Mouse (Mus musculus) left cerebral cortex, adult 11 months (tissue): Measurements from ENCODE around the gene Nme9.

ENCODE experiments used
- DNase-seq: peaks from one replicate; pipeline ENCODE4 v3.0.0; 2022; ENCODE audit warnings: low spot score

Gene Nme9

DNA sequence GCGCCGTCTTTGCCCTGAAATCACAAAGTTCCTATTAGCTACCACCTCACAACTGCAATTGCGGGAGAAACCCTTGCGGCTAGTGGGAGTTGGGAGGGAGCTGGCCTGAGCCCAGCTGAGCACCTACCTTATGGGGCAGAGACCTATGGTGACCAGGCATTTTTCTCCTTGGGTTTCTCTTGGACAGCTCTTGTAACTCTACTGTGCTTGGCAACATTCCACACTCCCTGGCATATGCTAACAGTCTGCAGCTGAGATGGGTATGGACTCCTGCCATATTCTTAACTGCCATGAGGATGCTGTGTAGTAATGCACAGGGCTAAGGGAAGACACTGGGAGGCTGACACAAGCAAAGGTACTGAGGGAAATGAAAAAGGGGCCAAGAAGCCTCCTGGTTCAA is 29.5 kb downstream of the Nme9 start:
- DNase-seq: no peak

DNA sequence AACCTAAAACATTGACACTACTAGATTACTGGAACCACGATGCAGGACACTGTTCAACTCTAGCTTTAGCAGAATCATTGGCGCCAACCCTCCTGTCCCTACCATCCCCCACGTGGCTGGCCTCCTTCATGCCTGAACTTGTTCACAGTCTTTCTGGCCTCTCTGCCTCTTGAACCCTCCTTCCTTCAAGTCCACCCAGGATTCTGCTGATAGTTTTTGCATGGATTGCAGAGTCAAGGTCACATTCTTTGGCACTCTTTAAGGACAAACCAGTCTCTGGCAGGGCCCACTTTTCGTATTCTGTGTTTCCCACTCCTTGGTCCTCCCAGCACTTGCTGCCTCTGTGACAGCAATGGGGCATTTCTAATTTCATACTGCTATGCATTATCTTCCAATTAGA is 31.9 kb downstream of the Nme9 start:
- DNase-seq: no peak

DNA sequence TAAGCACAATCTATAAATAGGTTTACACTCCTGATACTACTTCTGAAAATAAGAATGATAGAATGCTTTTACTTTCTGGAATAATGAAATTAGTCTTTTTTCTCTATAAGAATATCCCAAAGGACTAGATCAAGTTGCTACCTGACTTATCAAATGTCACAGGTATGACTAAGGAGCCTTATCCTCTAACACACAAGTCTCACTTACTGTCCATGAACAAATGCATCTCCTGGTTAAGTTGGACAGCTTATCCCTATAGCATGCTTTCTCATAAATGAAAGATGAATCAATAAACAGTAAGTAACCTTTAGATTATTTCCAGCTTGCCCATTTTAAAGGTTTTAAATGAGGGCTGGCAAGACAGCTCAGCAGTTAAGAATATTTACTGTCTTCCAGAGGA is 33.4 kb downstream of the Nme9 start:
- DNase-seq: no peak

DNA sequence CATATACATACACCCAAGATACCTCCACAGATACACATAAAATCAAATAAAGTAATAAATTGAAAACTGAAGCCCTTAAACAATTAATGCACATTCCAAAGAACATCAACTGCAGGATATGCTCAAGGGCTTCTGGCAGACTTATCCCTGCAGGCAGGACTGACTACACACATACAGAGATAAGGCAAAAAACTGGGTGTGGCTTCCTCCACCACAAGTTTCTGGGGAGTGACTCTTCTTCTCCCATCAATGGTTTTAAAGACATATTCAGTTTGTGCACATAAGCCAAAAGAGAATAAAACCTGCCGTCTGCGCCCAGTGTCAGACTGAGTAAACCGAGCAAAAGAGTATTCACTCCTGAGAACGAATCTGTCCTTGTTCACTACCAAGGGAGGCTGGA is 33.9 kb downstream of the Nme9 start:
- no peak for DNase-seq

DNA sequence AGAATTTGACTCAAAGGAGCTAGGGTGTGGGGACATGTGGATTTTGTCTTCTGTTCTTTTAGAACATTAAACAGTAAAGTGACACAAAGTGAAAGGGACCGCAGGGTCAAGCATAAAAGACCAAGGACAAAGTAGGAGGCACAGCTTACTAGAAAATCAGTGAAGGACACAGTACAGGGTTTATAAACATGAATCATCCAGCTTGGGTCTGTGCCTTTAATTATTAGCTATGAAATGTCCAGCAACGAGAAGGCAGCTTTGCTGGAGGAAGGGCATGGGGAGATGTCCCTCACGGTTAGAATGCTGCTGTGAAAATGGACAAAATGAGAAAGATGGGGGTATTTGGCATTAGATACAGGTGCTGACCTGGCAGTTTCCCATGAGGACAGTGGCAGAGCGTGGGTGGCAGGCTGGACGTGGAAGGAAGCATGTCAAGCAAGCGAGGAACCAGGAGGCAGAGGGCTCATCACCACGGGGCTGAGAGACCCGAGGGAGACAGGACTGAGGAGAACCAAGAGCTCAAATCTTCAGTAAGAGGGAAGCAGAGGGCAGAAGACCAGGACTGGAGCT is 35.9 kb downstream of the Nme9 start:
- DNase-seq: no peak

DNA sequence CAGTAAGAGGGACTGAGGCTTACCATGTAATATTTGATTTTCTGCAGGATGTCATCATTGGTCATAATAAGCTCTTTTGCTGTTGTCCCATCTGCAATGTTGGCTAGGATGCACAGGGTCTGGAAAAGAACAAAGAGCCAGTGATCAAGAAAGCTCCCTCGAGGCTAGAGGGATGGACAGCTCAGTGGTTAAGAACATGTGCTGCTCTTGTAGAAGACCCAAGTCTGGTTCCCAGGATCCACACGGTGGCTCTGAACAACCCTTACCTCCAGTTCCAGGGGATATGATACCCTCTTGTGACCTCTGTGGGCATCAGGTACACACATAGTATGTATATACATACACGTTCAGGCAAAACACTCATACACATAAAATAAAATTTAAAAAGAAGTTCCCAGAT is 36.6 kb downstream of the Nme9 start:
- no peak for DNase-seq

DNA sequence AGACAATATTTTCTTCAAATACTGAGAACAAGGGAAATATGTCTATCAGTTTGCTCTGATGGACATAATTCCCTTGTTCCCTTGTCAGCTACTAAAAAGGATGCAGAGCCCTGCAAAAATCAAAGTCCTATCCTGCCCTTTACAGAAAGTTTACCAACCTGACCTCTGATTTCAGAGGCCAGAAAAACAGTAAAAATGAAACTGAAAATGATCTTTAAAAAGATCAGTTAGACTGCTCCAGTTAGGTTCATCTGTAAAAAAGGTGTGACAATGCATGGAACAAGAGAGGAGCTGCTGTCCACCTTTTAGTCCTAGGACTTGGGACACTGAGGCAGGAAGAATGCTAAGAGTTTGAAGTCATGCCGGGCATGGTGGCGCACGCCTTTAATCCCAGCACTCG is 39.8 kb downstream of the Nme9 start:
- DNase-seq: no peak

DNA sequence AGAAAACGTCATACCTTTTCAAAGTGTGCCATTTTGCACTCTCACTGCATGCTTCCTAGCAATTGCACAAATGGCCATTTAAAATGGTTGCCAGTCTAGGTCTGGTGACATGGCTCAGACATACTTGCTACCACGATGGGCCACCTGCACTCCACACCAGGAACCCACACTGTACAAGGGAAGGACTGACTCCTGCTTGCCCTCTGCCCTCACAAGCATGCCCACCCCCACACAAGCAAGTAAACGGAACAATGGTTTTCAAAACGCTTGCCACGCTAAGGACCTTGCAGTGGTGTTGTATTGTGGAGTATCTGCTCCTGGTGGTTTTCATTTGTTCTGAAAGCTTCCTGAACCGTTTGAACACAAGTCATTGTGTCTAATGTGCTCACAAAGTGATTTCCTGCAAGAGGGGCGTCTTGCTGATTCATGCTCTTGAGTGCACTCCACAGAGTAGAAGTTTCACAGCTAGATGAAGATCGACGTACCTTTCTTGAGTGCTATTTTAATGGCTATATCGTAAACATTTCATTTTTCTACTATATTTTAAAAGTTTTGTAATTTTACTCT is 41.4 kb downstream of the Nme9 start:
- DNase-seq: no peak

DNA sequence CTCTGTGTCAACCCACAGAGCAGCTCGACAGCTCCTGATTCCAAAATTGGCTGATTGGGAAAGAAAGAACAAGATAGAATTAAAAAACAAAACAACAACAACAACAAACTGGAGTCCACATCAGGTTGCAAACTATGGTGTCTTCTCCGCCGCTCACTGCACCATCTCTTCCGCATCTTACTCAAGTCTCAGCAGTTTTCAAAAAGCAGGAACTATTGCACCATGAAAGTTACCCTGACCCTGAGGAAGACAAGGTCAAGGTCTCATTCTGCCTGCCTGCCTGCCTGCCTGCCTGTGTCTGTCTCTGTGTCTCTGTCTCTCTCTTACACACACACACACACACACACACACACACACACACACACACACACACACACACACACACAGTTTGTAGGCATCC is 48.1 kb downstream of the Nme9 start:
- DNase-seq: no peak

DNA sequence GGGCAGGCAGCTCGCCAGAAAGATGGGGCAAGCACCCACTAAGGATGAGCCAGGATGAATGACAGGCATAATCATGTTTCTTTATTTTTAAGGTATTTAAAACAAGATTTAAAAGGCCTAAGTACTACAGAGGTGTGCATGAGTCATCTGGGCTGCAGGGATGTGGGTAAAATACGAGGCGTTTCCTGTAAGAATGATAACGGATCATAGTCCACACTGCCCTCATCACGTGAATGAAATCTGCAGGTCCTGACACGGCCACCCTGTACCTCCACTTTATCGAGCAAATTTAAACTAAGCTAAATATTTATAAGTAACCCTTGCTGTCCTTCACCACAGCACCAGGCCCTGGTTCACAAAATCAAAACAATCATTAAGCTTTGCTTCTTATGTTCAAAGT is 54.6 kb downstream of the Nme9 start:
- DNase-seq: no peak
